Comparison of ENCODE assay signal across 8 mouse cellular contexts in the genomic region with DNA sequence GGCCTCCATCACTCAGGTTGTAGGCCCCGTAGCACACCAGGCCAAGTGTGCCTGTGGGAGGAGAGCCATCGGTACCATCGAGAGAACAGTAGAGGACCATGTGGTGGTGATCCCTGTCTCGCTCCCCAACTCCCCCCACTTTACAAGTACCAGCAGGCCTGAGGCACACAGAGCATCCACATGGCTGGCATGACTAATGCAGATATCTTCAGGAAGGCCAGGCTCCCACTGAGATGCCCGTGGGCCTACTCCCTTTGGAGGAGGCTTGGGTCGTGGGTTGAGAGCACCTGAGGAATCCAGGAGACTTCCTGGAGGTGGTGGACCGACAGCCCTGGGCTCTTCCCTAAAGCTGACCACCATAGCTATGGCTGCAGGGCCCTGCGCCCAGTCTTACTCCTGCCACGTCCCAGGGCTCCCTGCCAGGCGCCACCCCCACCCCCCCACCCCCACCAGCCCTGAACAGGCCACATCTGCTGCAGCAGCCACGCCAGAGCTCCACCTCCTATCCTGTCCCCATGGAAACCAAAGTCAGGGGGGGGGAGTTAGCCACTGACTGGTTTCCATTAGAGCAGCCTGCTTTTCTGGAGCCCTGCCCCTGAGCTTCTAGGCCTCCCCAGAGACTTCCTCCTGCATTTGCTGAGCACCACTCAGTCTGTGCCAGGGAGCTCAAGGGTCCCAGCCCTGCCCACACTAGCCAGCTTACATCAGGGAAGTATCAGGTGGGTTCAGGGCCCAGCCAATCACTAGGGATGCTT. TPM values are rescaled to one million over a fixed set of nuclear protein-coding genes. Genes with fewer than 3 reads are reported as not detected.
DNase-seq lines count a peak whose midpoint lies in the region; ATAC-seq and TF ChIP-seq lines count a peak whose summit lies in the region.
"Had no signal": no experiment of that assay in that cellular context is flagged by ENCODE, and none has a peak within 500 bp of the region (broad histone marks: within the 10 kb centered on the region; RNA-seq: fewer than 3 reads in every experiment).

No protein-coding gene starts in this region.

- dilution Hi-C loops in CH12.LX (cut with MboI; ENCODE audit: extremely low pct_ligation_motif_present, extremely low pct_unique_long_range_greater_than_20kb, low sequenced_read_pairs): no loop called here

- H3K4me2 ChIP-seq in CH12.LX (ENCODE audit: insufficient read depth, low read depth, poor library complexity, severe bottlenecking): no peak overlapping the region
- peak overlapping the region; percentile 16; the same call in 1 of the 2 replicates for H3K4me2 ChIP-seq in neural tube, embryonic 12.5 days (replicated peaks)

- TF ChIP-seq CTCF in CH12.LX (conservative IDR thresholded peaks at IDR 0.05 in 1 of 2, IDR thresholded peaks at IDR 0.05 in 1 of 2; ENCODE audit: low read depth in 2 of 2, low read length in 2 of 2): no peak

- H3K27ac ChIP-seq in CH12.LX (ENCODE audit: insufficient read depth, low read depth): no peak overlapping the region
- 0 out of 2 replicates have a peak overlapping the region, but pooled peaks have one; percentile 16 for H3K27ac ChIP-seq in hindbrain, embryonic 10.5 days
- H3K27ac ChIP-seq in neural tube, embryonic 12.5 days: peak overlapping the region; percentile 26; the same call in 1 of the 2 replicates

- no peaks in the 10 kb centered on the region for H3K27me3 ChIP-seq in CH12.LX (replicated peaks)
- H3K27me3 ChIP-seq in hindbrain, embryonic 10.5 days (ENCODE audit: insufficient read depth, poor library complexity, severe bottlenecking): peaks cover 92% of the 10 kb centered on the region
- H3K27me3 ChIP-seq in neural tube, embryonic 12.5 days (replicated peaks): no peaks in the 10 kb centered on the region

- no peaks in the 10 kb centered on the region for H3K9me3 ChIP-seq in CH12.LX (replicated peaks; ENCODE audit: low read length)
- no peaks in the 10 kb centered on the region for H3K9me3 ChIP-seq in hindbrain, embryonic 10.5 days
- H3K9me3 ChIP-seq in neural tube, embryonic 12.5 days: no peaks in the 10 kb centered on the region
- H3K9me3 ChIP-seq: megakaryocyte, embryonic 14.5 days had no signal

- H3K79me2 ChIP-seq in CH12.LX (replicated peaks; ENCODE audit: control insufficient read depth, extremely low read depth, insufficient read depth, poor library complexity, severe bottlenecking): no peaks in the 10 kb centered on the region

- no peak overlapping the region for H3K4me3 ChIP-seq in CH12.LX (replicated peaks in 1 of 3; ENCODE audit: low read depth in 2 of 3, low read length in 2 of 3, poor library complexity in 1 of 3)
- no peak overlapping the region for H3K4me3 ChIP-seq in hindbrain, embryonic 10.5 days
- no peak overlapping the region for H3K4me3 ChIP-seq in neural tube, embryonic 12.5 days
- H3K4me3 ChIP-seq: megakaryocyte, embryonic 14.5 days had no signal

- 72% methylated on average over 11 of the region's 11 CpGs for WGBS in hindbrain, embryonic 10.5 days
- WGBS in neural tube, embryonic 12.5 days: 64% methylated on average over 11 of the region's 11 CpGs

- no peak for TF ChIP-seq EP300 in CH12.LX (IDR thresholded peaks at IDR 0.05; ENCODE audit: low read length)

- DNase-seq in CH12.LX (ENCODE audit: extremely low read depth): peak; percentile 88
- DNase-seq in adrenal gland, postnatal 10 days: peak; percentile 83
- peak; percentile 56 for DNase-seq in forelimb bud, embryonic 11.5 days (ENCODE audit: low read depth, low spot score)
- peak; percentile 35 for DNase-seq in hindbrain, embryonic 10.5 days (ENCODE audit: low spot score)
- peak; percentile 91 for DNase-seq in layer of hippocampus, adult 9-11 months
- DNase-seq in B cell, adult 2 months: no peak

- ATAC-seq in neural tube, embryonic 12.5 days (ENCODE audit: low FRiP score, low read depth): peak; percentile 84

- in situ Hi-C loops in CH12.LX (cut with MboI; ENCODE audit: low pct_ligation_motif_present, low pct_unique_long_range_greater_than_20kb, low sequenced_read_pairs): no loop called here

- H3K36me3 ChIP-seq in CH12.LX (replicated peaks in 1 of 2; ENCODE audit: control insufficient read depth in 1 of 2, insufficient read depth in 1 of 2, low read length in 1 of 2): no peaks in the 10 kb centered on the region
- no peaks in the 10 kb centered on the region for H3K36me3 ChIP-seq in hindbrain, embryonic 10.5 days
- peaks cover 70% of the 10 kb centered on the region for H3K36me3 ChIP-seq in neural tube, embryonic 12.5 days

- no peak for TF ChIP-seq RAD21 in CH12.LX (IDR thresholded peaks at IDR 0.05; ENCODE audit: low read depth, low read length)

- H3K4me1 ChIP-seq in CH12.LX (ENCODE audit: control insufficient read depth in 1 of 2, insufficient read depth in 2 of 2): peaks cover 0 to 18% of the 10 kb centered on the region in 2 experiments; a peak in 2 of 4 replicates
- peaks cover 15% of the 10 kb centered on the region for H3K4me1 ChIP-seq in hindbrain, embryonic 10.5 days (replicated peaks)
- peaks cover 58% of the 10 kb centered on the region for H3K4me1 ChIP-seq in neural tube, embryonic 12.5 days
- H3K4me1 ChIP-seq: megakaryocyte, embryonic 14.5 days had no signal

- H3K9ac ChIP-seq in CH12.LX (ENCODE audit: insufficient read depth, low read depth): no peak overlapping the region
- H3K9ac ChIP-seq in neural tube, embryonic 12.5 days: no peak overlapping the region

- no peak for TF ChIP-seq POLR2A in CH12.LX (IDR thresholded peaks at IDR 0.05; ENCODE audit: low read depth, low read length)

TF ChIP-seq in CH12.LX, 34 proteins besides CTCF, POLR2A, EP300 and RAD21:
- TF ChIP-seq BHLHE40 (IDR thresholded peaks at IDR 0.05; ENCODE audit: low read depth, low read length) (no peak), MXI1 (IDR thresholded peaks at IDR 0.05; ENCODE audit: low read depth, low read length) (no peak), MAX (IDR thresholded peaks at IDR 0.05; ENCODE audit: low read length) (no peak), KAT2A (IDR thresholded peaks at IDR 0.05; ENCODE audit: insufficient replicate concordance, low read length) (no peak), NRF1 (IDR thresholded peaks at IDR 0.05; ENCODE audit: low read depth, low read length) (no peak), ETS1 (conservative IDR thresholded peaks at IDR 0.05; ENCODE audit: low read depth, low read length) (no peak), MEF2A (IDR thresholded peaks at IDR 0.05; ENCODE audit: borderline replicate concordance, low read depth, low read length) (no peak), ZC3H11A (IDR thresholded peaks at IDR 0.05; ENCODE audit: low read depth, low read length) (no peak), ZMIZ1 (IDR thresholded peaks at IDR 0.05; ENCODE audit: low read depth, low read length) (no peak)

RNA-seq across cellular contexts. Expression of gene Ppara, which starts 48.0 kb away (rescaled TPM):
- total RNA-seq in CH12.LX (2012; rRNA removed) (not detected in 2 replicates), CH12.LX (2014; rRNA removed) (not detected in 2 replicates)
- polyA plus RNA-seq in CH12.LX (2012; ENCODE audit: insufficient read length, low read depth): not detected in 2 replicates
- total RNA-seq in adrenal gland, postnatal 10 days (2021): 100 to 1,000 TPM in 1 of 2 experiments, 10 to 100 TPM in 1; 95.3 to 120 TPM
- polyA plus RNA-seq in hindbrain, embryonic 10.5 days (2016; fragmentation: Nextera tagmentation; extraction: Ambion mirVana): 0.24 and 0.62 TPM in 2 replicates
- polyA plus RNA-seq in neural tube, embryonic 12.5 days (2016; fragmentation: Nextera tagmentation; extraction: Ambion mirVana): 1.1 and 1.5 TPM in 2 replicates

Comparison
In these comparisons a context has a peak if more than half of its experiments do, and no peak if none do; other contexts are left out.
1. DNase-seq: peak in CH12.LX (single experiment), adrenal gland, postnatal 10 days (single experiment), forelimb bud, embryonic 11.5 days (single experiment), hindbrain, embryonic 10.5 days (single experiment) and layer of hippocampus, adult 9-11 months (single experiment); none in B cell, adult 2 months (0 of 2).